Mouse (Mus musculus) fat pad, adult 2 months (tissue): ENCODE results near the gene Dvl2.
"Not testable (repeated sequence)": the region's sequence is repeated elsewhere in the genome, so short reads cannot be mapped to it uniquely, and the experiment has no call there.

ENCODE experiments used
- DNase-seq: peaks from one replicate; pipeline ENCODE4 v3.0.0-alpha.2; 2011; ENCODE audit warnings: low read depth, low spot score; ENCODE audit errors: extremely low read depth

Gene Dvl2

GRCm38 (mm10) chr11:70005521-70005920, 5.1 kb downstream of the Dvl2 start:
- no peak for DNase-seq

- no peak for DNase-seq
Observed at GRCm38 (mm10) chr11:70010033-70010432, 9.6 kb downstream of the Dvl2 start.

- no peak for DNase-seq
Observed at GRCm38 (mm10) chr11:70010548-70010947, 10.2 kb downstream of the Dvl2 start.

- no peak for DNase-seq
Observed at GRCm38 (mm10) chr11:70010961-70011360, 10.6 kb downstream of the Dvl2 start.

GRCm38 (mm10) chr11:70012931-70013330, 12.5 kb downstream of the Dvl2 start:
- no peak for DNase-seq

- DNase-seq = no peak
Observed at GRCm38 (mm10) chr11:70013408-70013807, 13.0 kb downstream of the Dvl2 start.

GRCm38 (mm10) chr11:70014051-70014450, 13.7 kb downstream of the Dvl2 start:
- DNase-seq = no peak

- no peak for DNase-seq
Observed at GRCm38 (mm10) chr11:70014880-70015558, 14.6 kb downstream of the Dvl2 start, which contains the start of gene Acadvl. Gene Acadvl (minus strand): TSS chr11:70015411.

GRCm38 (mm10) chr11:70015677-70016076, 15.3 kb downstream of the Dvl2 start:
- no peak for DNase-seq

- DNase-seq = not testable (repeated sequence)
Observed at GRCm38 (mm10) chr11:70016177-70016576, 15.8 kb downstream of the Dvl2 start.

- no peak for DNase-seq
Observed at GRCm38 (mm10) chr11:70016669-70017068, 16.3 kb downstream of the Dvl2 start, which contains the start of gene Dlg4. Gene Dlg4 (plus strand): TSS chr11:70016942.

GRCm38 (mm10) chr11:70017199-70017767, 16.9 kb downstream of the Dvl2 start:
- no peak for DNase-seq

GRCm38 (mm10) chr11:70018131-70018990, 18.0 kb downstream of the Dvl2 start:
- DNase-seq = no peak

- DNase-seq = no peak
Observed at GRCm38 (mm10) chr11:70019495-70020021, 19.2 kb downstream of the Dvl2 start.

- DNase-seq = no peak
Observed at GRCm38 (mm10) chr11:70020022-70020631, 19.7 kb downstream of the Dvl2 start.

GRCm38 (mm10) chr11:70020731-70021263, 20.4 kb downstream of the Dvl2 start:
- peak; percentile 36 for DNase-seq

- peak; percentile 31 for DNase-seq
Observed at GRCm38 (mm10) chr11:70021264-70022132, 21.1 kb downstream of the Dvl2 start.

- no peak for DNase-seq
Observed at GRCm38 (mm10) chr11:70023481-70024150, 23.2 kb downstream of the Dvl2 start.

GRCm38 (mm10) chr11:70024151-70024514, 23.7 kb downstream of the Dvl2 start:
- DNase-seq = no peak
